Mouse (Mus musculus) CD4-positive helper T cell, adult 2 months (primary cell): ENCODE measurements around the gene Acap1.

Experiments
- DNase-seq: peaks from one replicate; pipeline ENCODE4 v3.0.0-alpha.2; 2012; ENCODE audit warnings: low read depth, missing footprints, low spot score

Acap1 gene

GRCm38 (mm10) chr11:69904311-69904710, 9.0 kb upstream of the Acap1 start:
- DNase-seq = no peak

- no peak for DNase-seq
Measured at GRCm38 (mm10) chr11:69902972-69903371, 7.6 kb upstream of the Acap1 start.

- no peak for DNase-seq
Measured at GRCm38 (mm10) chr11:69901993-69902392, 6.7 kb upstream of the Acap1 start.

- peak; percentile 96 for DNase-seq
Measured at GRCm38 (mm10) chr11:69901406-69901846, 6.1 kb upstream of the Acap1 start.

GRCm38 (mm10) chr11:69900471-69901405, 5.4 kb upstream of the Acap1 start, which contains the start of the genes 2810408A11Rik and Neurl4:
2810408A11Rik (minus strand) TSS chr11:69900987.
Neurl4 (plus strand) TSS chr11:69901072.
- DNase-seq = peak; percentile 95

- no peak for DNase-seq
Measured at GRCm38 (mm10) chr11:69899870-69900269, 4.5 kb upstream of the Acap1 start.

GRCm38 (mm10) chr11:69894671-69895070, 668 bp downstream of the Acap1 start:
- DNase-seq = peak; percentile 90

- no peak for DNase-seq
Measured at GRCm38 (mm10) chr11:69891482-69891881, 3.9 kb downstream of the Acap1 start.

- DNase-seq = no peak
Measured at GRCm38 (mm10) chr11:69886907-69887635, 8.3 kb downstream of the Acap1 start.

GRCm38 (mm10) chr11:69884663-69885062, 10.7 kb downstream of the Acap1 start:
- no peak for DNase-seq

GRCm38 (mm10) chr11:69884240-69884639, 11.1 kb downstream of the Acap1 start:
- DNase-seq = no peak

GRCm38 (mm10) chr11:69883527-69884151, 11.7 kb downstream of the Acap1 start:
- DNase-seq = no peak

GRCm38 (mm10) chr11:69883066-69883465, 12.3 kb downstream of the Acap1 start:
- DNase-seq = peak; percentile 65

- no peak for DNase-seq
Measured at GRCm38 (mm10) chr11:69881787-69882670, 13.3 kb downstream of the Acap1 start.

GRCm38 (mm10) chr11:69880853-69881603, 14.3 kb downstream of the Acap1 start, which contains the start of gene Kctd11:
Kctd11 (minus strand) TSS chr11:69881406.
- peak; percentile 79 for DNase-seq

- peak; percentile 79 for DNase-seq
Measured at GRCm38 (mm10) chr11:69880506-69880852, 14.9 kb downstream of the Acap1 start.

- DNase-seq = no peak
Measured at GRCm38 (mm10) chr11:69879711-69880110, 15.6 kb downstream of the Acap1 start.

GRCm38 (mm10) chr11:69878952-69879351, 16.4 kb downstream of the Acap1 start:
- DNase-seq = no peak

GRCm38 (mm10) chr11:69878399-69878798, 16.9 kb downstream of the Acap1 start:
- no peak for DNase-seq

- no peak for DNase-seq
Measured at GRCm38 (mm10) chr11:69877878-69878277, 17.5 kb downstream of the Acap1 start, which contains the start of gene Tmem95. Tmem95 (minus strand) TSS chr11:69878018.
